Mouse (Mus musculus): ENCODE measurements around the gene Syne2.

Gene Syne2

DNA sequence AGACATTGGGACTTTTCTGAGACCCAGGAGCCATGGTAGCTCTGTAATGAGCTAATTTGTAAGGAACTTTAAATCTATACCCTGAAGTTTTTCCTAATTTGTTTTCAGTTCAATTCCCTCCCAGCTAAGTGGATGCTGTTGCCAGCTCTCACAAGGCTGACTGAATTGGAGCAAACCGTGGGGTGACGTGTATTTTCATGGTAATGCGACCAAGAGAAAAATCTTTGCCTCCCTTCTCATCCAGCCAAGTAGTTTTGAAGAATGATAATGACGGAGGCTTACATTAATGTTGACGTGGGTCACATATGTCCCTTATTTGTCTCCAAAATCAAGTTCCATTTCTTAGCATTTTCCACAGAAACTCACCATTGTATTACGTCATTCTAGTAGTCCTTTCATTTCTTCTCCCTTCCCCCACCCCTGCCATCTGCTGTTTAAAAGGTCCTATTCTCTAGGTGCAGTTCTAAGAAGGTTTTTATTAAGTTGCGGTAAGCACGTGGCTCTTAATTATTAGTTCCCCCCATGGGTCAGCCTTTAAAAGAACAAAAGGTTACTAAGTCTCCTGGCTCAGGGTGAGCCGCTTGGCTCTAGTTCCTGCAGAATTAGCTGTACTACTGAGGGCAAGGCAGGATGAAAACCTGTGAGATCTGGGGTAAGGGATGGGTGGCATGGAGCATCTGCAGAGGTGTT lies 55.8 kb downstream of the Syne2 start:
- DNase-seq, result peak; percentile 33 to 35

DNA sequence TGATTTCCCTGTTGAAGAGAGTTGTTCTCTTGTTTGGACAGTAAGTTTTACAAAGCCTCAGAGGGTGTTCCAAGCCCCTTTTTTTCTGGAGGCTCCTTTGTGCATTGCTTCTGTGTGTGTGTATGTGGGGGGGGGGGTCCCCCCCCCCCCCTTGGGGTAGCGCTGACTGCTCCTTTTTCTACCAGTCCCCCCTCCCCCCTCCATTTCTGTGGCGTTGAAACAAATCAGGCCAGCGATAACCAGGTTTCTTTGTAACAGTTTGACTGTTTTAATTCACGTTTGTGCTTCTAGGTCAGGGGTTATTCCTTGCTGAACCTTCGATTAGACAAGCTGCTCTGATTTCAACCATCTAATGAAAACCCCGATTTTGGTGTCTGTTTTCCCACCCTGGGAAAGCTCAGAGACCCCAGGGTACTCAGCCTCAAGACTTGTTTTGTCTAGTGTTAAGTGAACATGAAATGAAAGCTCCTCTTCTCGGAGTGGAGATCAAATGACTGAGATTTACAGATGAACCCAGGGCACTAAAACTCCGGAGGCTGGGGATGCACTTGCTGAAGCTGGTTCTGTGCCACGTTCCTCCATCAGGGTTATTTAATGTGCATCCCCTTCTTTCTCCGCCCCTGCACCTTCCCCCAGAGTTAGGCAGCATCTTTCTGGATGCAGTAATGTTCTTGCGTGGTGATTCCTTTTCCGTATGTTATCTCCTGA lies 56.5 kb downstream of the Syne2 start:
- DNase-seq, result no peak

DNA sequence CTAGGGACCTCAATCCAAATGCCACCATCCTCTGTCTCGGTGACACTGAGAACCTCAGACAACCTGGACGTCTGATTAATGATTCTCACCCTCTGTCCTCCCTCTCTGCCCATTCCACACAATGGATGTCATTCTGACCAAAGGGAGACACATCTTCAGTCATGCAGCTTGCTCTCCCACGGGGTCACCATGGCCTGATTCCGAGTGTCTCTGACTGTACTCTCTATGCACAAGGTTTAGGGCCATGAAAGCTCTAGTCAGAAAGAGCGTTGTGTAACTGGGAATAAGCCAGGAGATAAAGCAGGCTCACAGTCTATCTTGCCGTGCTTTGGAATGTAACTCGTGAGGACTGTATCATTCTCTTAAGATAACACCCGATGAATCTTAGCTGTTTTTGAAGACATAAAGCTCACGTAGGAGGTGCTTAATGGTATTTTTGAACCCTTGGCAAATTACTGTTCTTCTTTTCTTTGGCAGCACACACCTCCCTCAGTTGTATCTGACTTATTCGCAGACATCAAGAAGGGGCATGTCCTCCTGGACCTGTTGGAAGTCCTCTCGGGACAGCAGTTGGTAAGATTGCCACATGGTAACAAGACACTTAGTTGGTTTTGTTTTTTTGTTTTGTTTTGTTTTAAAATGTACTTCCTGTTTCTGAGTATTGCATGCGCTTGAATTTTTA lies 61.8 kb downstream of the Syne2 start:
- DNase-seq, result no peak

DNA sequence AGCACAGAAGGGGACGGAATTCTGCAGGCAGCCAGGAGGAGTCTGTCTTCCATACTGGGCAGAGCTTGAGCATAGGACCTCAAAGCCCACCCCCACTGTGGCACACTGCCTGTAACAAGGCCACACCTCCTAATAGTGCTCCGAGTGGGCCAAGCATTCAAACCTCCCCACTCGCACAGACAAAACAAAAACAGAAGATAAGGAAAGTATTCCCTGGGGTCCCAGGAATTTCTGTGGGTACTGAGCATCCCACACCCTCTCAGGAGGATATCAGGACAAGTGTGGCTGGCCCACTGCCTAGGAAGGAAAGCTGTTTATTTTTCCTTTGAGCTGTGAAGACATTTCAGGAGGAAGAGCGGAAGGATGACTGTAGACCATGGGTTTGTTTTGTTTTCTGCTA lies 63.6 kb downstream of the Syne2 start:
- no peak for DNase-seq

- no peak for DNase-seq
These were observed 68.2 kb downstream of the Syne2 start for GRCm38 (mm10) chr12:75886161-75886560.

GRCm38 (mm10) chr12:75886946-75887345 lies 69.0 kb downstream of the Syne2 start:
- no peak for DNase-seq

- DNase-seq, result no peak
These were observed 70.8 kb downstream of the Syne2 start for GRCm38 (mm10) chr12:75888721-75889120.

DNA sequence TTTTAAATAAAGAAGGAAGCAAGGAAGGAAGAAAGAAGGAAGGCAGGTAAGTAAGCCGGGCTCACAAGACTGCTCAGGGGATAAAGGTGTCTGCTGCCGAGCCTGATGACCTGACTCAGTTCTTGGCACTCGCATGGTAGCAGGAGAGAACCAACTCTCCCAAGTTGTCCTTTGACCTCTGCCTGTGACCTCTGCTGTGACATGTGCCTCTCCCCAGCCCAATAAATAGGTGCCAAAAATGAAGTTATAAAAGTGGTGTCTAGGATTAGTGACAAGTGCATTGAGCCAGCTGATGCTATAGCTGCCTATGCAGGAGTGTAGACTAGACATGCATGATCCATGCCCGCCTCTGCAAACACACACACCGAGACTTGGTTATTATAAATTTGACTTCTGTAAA lies 73.3 kb downstream of the Syne2 start:
- DNase-seq, result no peak

GRCm38 (mm10) chr12:75893392-75893791 lies 75.5 kb downstream of the Syne2 start:
- DNase-seq, result peak; percentile 22 to 24

DNA sequence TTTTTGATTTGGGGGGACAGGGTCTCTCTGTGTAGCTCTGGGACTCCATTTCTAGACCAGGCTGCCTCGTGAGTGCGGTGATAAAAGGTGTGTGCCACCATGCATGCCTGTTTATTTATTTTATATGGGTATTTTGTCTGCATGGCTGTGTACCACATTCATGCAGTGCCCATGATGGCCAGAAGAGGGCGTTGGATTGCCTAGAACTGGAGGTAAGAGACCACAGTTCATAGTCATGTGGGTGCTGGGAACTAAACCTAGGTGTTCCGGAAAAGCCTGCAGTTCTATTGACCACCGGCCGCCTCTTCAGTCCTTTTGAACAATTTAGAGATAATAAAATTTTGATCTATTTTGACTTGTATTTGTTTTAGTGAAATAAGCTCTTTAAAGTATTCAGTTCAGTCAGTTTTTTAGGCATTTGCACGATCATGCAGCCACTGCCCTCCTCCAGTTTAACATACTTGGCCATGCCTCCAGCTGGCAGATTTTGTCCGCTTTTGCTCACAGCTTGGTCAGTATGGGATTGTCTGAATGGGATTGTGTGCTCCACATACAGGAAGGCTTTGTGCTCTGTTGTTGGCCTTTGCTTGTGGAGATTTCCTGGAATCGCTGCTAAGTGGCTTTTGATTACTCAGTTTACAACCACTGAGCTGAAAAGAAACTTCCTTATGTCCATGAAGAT lies 76.5 kb downstream of the Syne2 start:
- DNase-seq, result peak in 1 of 2 experiments; percentile 27

- no peak for DNase-seq
These were observed 77.0 kb downstream of the Syne2 start for GRCm38 (mm10) chr12:75894998-75895331.

DNA sequence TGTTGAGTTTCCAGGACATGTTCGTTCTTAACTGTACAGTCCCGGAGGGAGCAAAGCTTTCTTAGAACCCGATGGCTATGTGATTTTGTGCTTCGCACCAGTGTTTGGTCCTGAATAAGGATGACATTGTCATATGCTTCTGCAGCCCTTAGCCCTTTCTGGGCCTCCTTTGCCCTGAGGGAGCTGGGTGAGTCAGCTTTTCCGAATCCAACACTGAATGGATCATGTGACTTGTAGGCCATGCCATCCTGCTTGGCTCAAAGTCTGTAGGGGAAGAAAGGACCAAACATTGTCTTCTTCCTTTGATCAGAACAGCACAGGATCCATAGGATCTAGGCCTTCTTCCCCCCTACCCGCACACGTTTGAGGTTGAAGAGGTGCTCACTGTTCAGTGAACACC lies 79.9 kb downstream of the Syne2 start:
- no peak for DNase-seq

DNA sequence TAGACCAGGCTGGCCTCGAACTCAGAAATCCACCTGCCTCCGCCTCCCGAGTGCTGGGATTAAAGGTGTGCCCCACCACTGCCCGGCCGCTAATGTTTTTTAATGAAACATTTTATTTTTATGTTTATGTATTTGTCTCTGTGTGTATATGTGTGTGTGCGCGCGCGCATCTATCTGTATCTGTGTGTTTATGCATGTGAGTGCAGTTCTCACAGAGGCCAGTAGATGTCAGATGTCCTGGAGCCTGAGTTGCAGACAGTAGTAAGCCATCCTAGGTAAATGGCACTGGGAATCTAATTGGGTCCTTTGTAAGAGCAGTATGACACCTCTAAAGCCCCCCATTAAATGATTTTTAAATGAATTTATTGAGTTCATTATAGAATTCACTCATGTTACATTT lies 83.8 kb downstream of the Syne2 start:
- no peak for DNase-seq

GRCm38 (mm10) chr12:75904068-75904467 lies 86.1 kb downstream of the Syne2 start:
- no peak for DNase-seq

DNA sequence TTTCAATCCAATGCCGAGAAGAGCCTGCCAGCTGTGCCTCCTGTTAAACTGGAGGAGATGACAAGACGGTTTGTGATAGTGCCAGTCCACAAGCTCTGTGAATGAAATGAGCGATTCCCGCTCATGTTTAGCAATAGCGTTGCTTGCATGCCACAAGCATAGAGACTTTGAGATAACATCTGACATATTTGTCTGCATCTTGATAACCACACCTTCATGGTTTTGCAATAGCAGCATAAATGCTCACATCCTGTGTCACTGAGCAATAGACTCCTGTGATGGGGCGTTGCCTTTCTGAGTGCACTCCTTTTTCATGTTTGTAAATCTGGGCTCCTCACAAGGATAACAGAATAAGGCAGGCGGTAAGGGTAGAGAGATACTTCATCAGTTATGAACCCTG lies 87.4 kb downstream of the Syne2 start:
- DNase-seq, result no peak

DNA sequence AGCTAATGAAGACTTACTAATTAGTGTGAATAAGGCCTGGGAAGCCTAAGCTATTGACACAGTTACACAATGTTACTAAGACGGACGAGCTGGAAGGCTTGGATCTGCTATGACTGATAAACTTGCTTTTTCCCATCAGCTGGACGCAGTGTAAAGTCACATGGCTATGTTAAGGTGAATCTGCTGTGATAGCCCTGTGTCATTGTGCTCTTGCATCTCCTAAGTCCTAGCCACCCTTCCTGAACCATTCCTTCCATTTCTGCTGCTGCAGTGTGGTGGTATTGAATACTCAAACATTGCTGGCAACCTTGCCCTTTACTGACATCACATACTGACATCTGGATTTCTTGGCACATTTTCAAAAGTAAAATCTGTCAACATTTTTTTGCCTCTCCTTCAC lies 90.5 kb downstream of the Syne2 start:
- no peak for DNase-seq

DNA sequence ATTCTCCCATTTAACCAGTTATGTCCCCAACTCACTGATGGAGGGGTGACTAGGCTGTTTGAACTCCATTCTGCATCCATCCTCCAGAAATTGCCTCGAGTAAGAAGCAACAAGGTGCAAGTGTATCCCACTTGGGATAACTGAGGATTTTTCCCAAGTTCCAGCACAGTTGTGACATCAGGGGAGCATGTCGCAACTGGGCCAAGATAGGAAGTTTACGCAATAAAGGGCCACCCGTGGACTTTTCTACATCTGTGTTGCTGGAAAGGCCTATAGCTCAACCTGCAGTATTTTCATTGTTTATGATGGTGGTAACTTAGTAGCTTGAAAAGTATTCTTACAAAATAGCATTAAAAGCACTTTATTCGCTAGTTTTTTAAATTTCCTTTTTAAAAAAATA lies 97.8 kb downstream of the Syne2 start:
- DNase-seq, result no peak

DNA sequence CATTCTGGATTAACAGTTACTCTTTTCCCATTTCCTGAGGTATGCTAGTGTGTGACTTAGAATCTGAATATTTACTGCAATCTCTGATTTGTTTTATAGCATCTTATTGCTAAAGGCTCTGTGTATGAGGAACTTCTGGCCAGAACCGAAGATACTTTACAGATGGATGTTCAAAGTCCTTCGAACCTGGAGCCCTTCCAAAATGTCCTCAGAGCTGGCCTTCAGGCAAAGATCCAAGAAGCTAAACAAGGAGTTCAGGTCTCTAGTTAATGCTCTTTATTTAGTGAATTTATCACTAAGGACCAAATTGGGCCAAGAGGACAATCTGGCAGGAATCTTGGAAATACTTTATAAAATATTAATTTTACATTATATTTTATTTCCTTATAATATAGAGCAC lies 100.5 kb downstream of the Syne2 start:
- no peak for DNase-seq

DNA sequence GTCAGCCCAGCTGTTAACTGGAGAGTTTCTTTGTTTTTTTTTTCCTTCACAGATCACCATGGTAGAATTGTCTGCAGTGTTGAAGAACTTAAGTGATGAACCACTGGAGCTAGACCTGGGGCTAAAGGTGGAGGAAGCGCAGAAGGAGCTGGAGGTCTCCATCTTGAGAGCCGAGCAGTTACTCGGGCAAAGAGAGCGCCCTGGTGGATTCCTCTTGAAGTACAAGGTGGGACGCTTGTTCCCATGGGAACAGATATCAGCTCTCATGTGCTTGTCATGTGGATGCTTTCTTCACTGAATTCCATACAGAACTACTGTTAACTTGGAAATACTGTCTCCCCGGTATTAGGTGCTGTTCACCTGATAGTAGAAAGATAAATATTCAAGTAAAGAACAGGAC lies 101.0 kb downstream of the Syne2 start:
- DNase-seq, result peak; percentile 41 to 62

DNA sequence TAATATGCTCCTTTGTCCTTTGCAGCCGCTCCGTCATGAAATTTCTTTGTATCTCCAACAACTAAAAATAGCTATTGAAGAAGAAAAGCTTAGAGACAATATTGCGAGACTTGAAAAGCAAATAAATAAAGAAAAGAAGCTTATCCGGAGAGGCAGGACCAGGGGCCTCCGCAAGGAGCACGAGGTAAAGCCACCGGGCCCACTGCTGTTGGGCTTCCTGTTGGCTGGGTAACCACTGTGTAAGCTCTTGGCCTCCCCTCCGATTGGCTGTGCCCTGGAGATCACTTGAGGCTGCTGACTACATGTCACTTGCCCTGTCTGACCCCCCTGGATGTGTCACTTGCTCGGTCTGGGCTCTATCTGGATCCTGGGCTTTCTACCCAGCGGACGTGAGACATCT lies 105.0 kb downstream of the Syne2 start:
- DNase-seq, result no peak

- DNase-seq, result no peak
These were observed 106.9 kb downstream of the Syne2 start for GRCm38 (mm10) chr12:75924852-75925251.

DNA sequence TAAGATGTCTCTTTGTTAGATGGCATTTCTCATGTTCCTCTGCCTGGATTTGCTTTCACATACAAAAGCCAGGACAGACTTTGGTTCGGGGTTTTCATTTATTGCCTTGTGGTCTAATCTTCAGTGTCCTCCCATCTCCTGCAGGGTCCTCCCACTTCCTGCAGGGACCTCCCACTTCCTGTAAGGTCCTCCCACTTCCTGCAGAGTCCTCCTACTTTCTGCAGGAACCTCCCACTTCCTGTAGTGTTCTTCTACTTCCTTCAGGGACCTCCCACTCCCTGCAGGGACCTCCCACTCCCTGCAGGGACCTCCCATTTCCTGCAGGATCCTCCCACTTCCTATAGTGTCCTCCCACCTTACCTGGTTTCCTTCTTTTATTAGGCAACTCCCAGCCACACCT lies 109.7 kb downstream of the Syne2 start:
- no peak for DNase-seq

DNA sequence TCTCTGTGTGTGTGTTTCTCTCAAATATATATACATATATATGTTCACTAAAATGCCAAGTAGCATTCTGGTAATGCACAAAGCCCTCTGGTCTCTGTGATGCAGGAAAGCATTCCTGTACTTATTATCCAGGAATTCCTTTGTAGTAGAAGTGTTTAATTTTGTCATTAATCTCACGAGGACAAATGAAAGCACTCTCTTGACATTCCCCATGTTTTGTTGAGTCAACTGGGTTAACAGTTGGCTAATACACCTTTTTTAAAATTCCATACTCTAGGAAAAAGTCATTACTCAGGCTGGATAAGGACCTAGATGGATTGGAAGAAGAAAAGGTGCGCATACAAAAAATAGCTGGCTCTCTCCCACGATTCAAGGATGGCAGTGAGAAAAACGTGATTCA lies 115.6 kb downstream of the Syne2 start:
- DNase-seq, result no peak

GRCm38 (mm10) chr12:75951328-75951727 lies 133.4 kb downstream of the Syne2 start:
- peak; percentile 57 to 75 for DNase-seq

Data from cerebellum, postnatal 14 days (tissue).